Mouse (Mus musculus) midbrain, embryonic 14.5 days (tissue): ENCODE results near the gene Alk. TPM values are rescaled to one million over a fixed set of nuclear protein-coding genes. Genes with fewer than 3 reads are reported as not detected.

Experiments
- ATAC-seq: fragments of 200-750 bp; cut with Nextera tagmentation; 2 replicates; pipeline ENCODE4 v1.8.0; 2017; ENCODE audit warnings: moderate number of reproducible peaks, moderate library complexity; ENCODE audit not compliant: low FRiP score, low TSS enrichment
- DNase-seq: peaks from one replicate; pipeline ENCODE4 v3.0.0-alpha.2; 2015
- H3K27ac ChIP-seq: fragments of 300-500 bp; sonication (generic); replicated peaks from 2 replicates; pipeline ENCODE4 v1.5.1; 2014; ENCODE audit warnings: mild to moderate bottlenecking, low read depth, low read length, moderate library complexity
- H3K27me3 ChIP-seq: fragments of 300-500 bp; sonication (generic); 2 replicates; pipeline ENCODE4 v1.6.1; 2014; ENCODE audit warnings: low read length, control low read depth, mixed read lengths; ENCODE audit not compliant: control insufficient read depth, insufficient read depth
- H3K36me3 ChIP-seq: fragments of 300-500 bp; sonication (generic); 2 replicates; pipeline ENCODE4 v1.6.1; 2014; ENCODE audit warnings: low read length, control low read depth; ENCODE audit not compliant: control insufficient read depth, insufficient read depth
- H3K4me1 ChIP-seq: fragments of 300-500 bp; sonication (generic); 2 replicates; pipeline ENCODE4 v1.6.1; 2014; ENCODE audit warnings: mild to moderate bottlenecking, antibody characterized with exemption, low read length, control low read depth; ENCODE audit not compliant: control insufficient read depth, insufficient read depth
- H3K4me2 ChIP-seq: fragments of 300-500 bp; sonication (generic); 2 replicates; pipeline ENCODE4 v1.6.1; 2014; ENCODE audit warnings: mild to moderate bottlenecking, low read length, moderate library complexity
- H3K4me3 ChIP-seq: fragments of 300-500 bp; sonication (generic); replicated peaks from 2 replicates; pipeline ENCODE4 v1.5.1; 2014; ENCODE audit warnings: low read depth, low read length
- H3K9ac ChIP-seq: fragments of 300-500 bp; sonication (generic); replicated peaks from 2 replicates; pipeline ENCODE4 v1.6.1; 2014; ENCODE audit warnings: mild to moderate bottlenecking, low read length, moderate library complexity
- H3K9me3 ChIP-seq: fragments of 300-500 bp; sonication (generic); 2 replicates; pipeline ENCODE4 v1.6.1; 2016; ENCODE audit warnings: low read length, control low read depth, mixed read lengths; ENCODE audit not compliant: control insufficient read depth
- WGBS: fragments of 180-500 bp; shearing (Covaris S2); extraction: QIAGEN DNeasy Blood & Tissue Kit; methylation state at CpG from one replicate; pipeline ENCODE4 v1.1.7; 2014; 5-methylcytosine and 5-hydroxymethylcytosine counted together
- polyA plus RNA-seq: library from polyadenylated mRNA; unstranded; fragments of >200 nt; fragmentation: Nextera tagmentation; extraction: Ambion mirVana; gene quantifications from 2 replicates; pipeline ENCODE4 v1.2.1, GENCODE M21; 2014

The Alk gene
- polyA plus RNA-seq, 1 experiment from 2014 or later = 2.6 TPM

- no peaks in the 10 kb centered on the region for H3K9me3 ChIP-seq
- H3K4me1 ChIP-seq = no peaks in the 10 kb centered on the region
- whole genome bisulfite sequencing = 46% methylated on average over 4 of the region's 4 CpGs
- H3K27me3 ChIP-seq = no peaks in the 10 kb centered on the region
- H3K4me2 ChIP-seq = no peak overlapping the region
- H3K27ac ChIP-seq = no peak overlapping the region
- no peak for ATAC-seq
- no peak overlapping the region for H3K9ac ChIP-seq
- H3K36me3 ChIP-seq = no peaks in the 10 kb centered on the region
- no peak for DNase-seq
- H3K4me3 ChIP-seq = no peak overlapping the region
These were observed 271.5 kb downstream of the Alk start for GRCm38 (mm10) chr17:72332909-72333308.

- no peaks in the 10 kb centered on the region for H3K9me3 ChIP-seq
- H3K9ac ChIP-seq = no peak overlapping the region
- no peaks in the 10 kb centered on the region for H3K27me3 ChIP-seq
- H3K36me3 ChIP-seq = no peaks in the 10 kb centered on the region
- H3K4me2 ChIP-seq = no peak overlapping the region
- H3K4me3 ChIP-seq = no peak overlapping the region
- no peak for ATAC-seq
- no peak for DNase-seq
- no peaks in the 10 kb centered on the region for H3K4me1 ChIP-seq
- WGBS = 94% methylated on average over 4 of the region's 4 CpGs
- no peak overlapping the region for H3K27ac ChIP-seq
These were observed 278.5 kb downstream of the Alk start for GRCm38 (mm10) chr17:72325941-72326340.

DNA sequence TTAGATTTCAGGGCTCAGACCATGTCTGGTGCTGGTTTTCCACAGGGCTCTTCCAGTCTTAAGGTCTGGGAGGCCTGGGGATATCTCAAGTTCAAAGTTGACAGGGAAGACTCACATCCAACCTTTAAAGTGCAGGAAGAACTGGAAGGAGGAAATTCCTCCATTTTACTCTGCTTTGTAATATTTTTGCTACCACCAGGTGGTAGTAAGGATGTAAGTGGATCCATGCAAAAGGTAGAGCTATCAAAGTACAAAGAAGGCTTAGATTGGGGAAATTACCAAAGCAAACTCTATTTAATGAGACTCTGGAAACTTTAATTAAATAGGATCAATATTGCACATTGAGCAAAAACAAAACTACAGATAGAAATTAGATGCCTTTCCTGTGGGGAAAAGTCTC is 284.9 kb downstream of the Alk start:
- no peak for ATAC-seq
- peak; percentile 32 for DNase-seq

GRCm38 (mm10) chr17:72299651-72300050 is 304.8 kb downstream of the Alk start:
- H3K27me3 ChIP-seq = no peaks in the 10 kb centered on the region
- no peaks in the 10 kb centered on the region for H3K36me3 ChIP-seq
- DNase-seq (no peak), ATAC-seq (no peak)
- H3K4me1 ChIP-seq = no peaks in the 10 kb centered on the region
- H3K9ac ChIP-seq = no peak overlapping the region
- H3K9me3 ChIP-seq = no peaks in the 10 kb centered on the region
- H3K4me3 ChIP-seq = no peak overlapping the region
- no peak overlapping the region for H3K27ac ChIP-seq
- WGBS = 92% methylated on average over 5 of the region's 5 CpGs
- H3K4me2 ChIP-seq = no peak overlapping the region

More for the DNA sequence above, 284.9 kb downstream of the Alk start:
- no peaks in the 10 kb centered on the region for H3K4me1 ChIP-seq
- H3K9me3 ChIP-seq = no peaks in the 10 kb centered on the region
- H3K9ac ChIP-seq = no peak overlapping the region
- no peak overlapping the region for H3K4me3 ChIP-seq
- no peak overlapping the region for H3K4me2 ChIP-seq
- H3K27me3 ChIP-seq = no peaks in the 10 kb centered on the region
- no peak overlapping the region for H3K27ac ChIP-seq
- H3K36me3 ChIP-seq = no peaks in the 10 kb centered on the region

DNA sequence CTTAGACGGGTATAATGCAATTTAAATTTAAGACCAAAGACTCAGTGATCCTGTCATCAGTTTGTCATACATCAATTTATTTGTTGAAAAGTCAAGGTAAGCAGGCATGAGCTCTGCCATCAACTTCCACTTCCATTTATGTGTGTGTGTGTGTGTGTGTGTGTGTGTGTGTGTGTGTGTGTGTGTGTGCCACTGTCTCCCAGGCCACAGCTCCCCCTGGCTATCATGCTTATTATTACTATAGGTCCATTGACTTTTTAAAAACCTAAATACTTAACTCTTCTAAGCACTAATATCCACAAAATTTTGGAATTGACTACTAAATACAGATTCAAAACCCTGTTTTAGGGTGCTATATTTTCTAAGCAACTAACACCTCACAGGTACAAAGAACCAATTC is 308.1 kb downstream of the Alk start:
- Histone ChIP-seq H3K9ac (no peak overlapping the region), H3K4me3 (no peak overlapping the region), H3K36me3 (no peaks in the 10 kb centered on the region), H3K27me3 (no peaks in the 10 kb centered on the region), H3K4me2 (no peak overlapping the region), H3K4me1 (no peaks in the 10 kb centered on the region), H3K27ac (no peak overlapping the region), H3K9me3 (no peaks in the 10 kb centered on the region)
- ATAC-seq (no peak), DNase-seq (no peak)
- 82% methylated on average over 1 of the region's 1 CpGs for WGBS

GRCm38 (mm10) chr17:72293267-72293580 is 311.2 kb downstream of the Alk start:
- no peaks in the 10 kb centered on the region for H3K4me1 ChIP-seq
- no peak overlapping the region for H3K4me2 ChIP-seq
- no peak for ATAC-seq

DNA sequence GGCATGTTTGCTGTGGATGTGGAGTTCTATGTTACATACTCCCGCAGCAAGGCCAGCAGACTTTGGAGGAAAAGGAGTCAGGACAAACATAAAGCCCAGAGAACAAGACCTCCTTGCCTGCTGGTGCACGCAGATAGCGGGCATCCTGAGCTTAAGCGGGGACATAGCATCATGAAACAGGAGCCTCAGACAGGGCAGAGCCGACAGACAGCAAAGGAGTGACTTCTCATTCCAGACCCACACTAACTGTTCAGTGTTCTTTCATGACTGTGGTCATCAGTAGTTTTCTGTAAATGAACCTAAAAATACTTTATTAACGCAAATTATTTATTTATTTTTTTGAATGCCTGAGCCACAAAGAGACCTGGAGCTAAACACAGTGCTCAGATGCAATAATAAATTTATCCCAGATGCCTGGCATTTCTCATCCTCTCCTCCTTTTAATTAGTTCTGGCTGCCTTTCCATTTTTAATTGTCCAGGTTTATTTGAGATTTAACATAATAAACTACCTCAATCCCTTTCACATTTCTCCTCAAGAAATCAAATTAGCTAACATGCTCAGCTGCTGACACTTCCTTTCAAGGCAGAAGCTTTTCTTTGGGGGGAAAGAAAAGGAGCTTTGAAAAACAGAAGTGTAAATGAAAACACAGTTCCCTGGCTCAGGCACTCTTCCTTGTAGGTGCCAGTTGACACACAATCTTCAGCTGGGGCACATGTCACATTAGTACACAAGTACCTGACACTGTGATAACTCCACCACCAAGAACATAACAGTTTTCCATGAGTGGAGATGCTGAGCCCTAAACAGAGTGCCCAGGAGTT is 311.8 kb downstream of the Alk start:
- ATAC-seq (no peak), DNase-seq (no peak)
- H3K27me3 ChIP-seq = no peaks in the 10 kb centered on the region
- no peaks in the 10 kb centered on the region for H3K4me1 ChIP-seq
- H3K4me3 ChIP-seq = no peak overlapping the region
- H3K4me2 ChIP-seq = no peak overlapping the region
- WGBS = 91% methylated on average over 6 of the region's 6 CpGs
- no peaks in the 10 kb centered on the region for H3K36me3 ChIP-seq
- no peak overlapping the region for H3K9ac ChIP-seq
- no peak overlapping the region for H3K27ac ChIP-seq
- no peaks in the 10 kb centered on the region for H3K9me3 ChIP-seq

More at GRCm38 (mm10) chr17:72293267-72293580, 311.2 kb downstream of the Alk start:
- no peak for DNase-seq
- 77% methylated on average over 3 of the region's 3 CpGs for WGBS
- H3K27ac ChIP-seq = no peak overlapping the region
- no peaks in the 10 kb centered on the region for H3K27me3 ChIP-seq
- H3K36me3 ChIP-seq = no peaks in the 10 kb centered on the region
- H3K9ac ChIP-seq = no peak overlapping the region
- no peaks in the 10 kb centered on the region for H3K9me3 ChIP-seq
- H3K4me3 ChIP-seq = no peak overlapping the region

DNA sequence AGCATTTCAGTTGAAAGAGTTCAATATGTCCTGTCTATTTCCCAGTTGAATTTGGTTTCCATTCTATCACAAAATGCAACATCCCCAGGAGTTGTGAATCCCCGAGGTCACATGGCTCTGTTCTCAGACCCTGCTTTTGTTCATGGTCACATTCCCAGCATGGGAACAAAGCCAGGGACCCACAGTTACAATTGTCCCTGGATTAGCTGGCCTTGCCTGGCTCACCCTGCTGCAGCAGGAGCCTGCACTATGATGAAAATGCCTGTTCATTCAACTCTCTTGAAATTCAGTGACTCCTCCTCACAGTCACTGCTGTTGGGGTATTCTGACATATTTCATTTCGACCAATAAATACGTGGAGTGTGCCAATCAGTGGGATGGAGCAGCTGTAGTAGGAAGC is 318.5 kb downstream of the Alk start:
- DNase-seq = peak; percentile 56
- ATAC-seq = no peak
- H3K9ac ChIP-seq = no peak overlapping the region
- H3K27me3 ChIP-seq = no peaks in the 10 kb centered on the region
- no peak overlapping the region for H3K4me3 ChIP-seq
- no peaks in the 10 kb centered on the region for H3K36me3 ChIP-seq
- WGBS = 4% methylated on average over 3 of the region's 3 CpGs
- no peak overlapping the region for H3K4me2 ChIP-seq
- 0 out of 2 replicates have a peak, but pooled peaks cover 5% of the 10 kb centered on the region for H3K4me1 ChIP-seq
- H3K9me3 ChIP-seq = no peaks in the 10 kb centered on the region
- no peak overlapping the region for H3K27ac ChIP-seq

DNA sequence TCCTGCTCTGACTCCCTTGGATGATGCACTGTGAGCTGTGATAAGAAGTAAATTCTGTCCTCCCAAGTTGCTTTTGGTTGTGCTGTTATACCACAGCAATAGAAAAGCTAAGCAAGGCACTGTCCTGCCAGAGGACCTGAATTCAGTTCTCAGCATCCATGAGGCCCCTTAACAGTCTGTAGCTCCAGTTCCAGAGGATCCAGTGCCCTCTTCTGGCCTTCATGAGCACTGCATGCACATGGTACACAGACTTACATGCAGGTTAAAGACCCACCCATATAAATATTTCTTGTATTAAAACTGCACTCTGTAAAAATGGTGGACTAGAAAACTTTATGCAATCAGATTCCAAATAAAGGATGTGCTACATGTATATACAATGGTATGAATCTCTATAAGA is 326.1 kb downstream of the Alk start:
- Histone ChIP-seq H3K9ac (no peak overlapping the region), H3K27me3 (no peaks in the 10 kb centered on the region), H3K9me3 (0 out of 2 replicates have a peak, but pooled peaks cover 6% of the 10 kb centered on the region), H3K4me1 (no peaks in the 10 kb centered on the region), H3K36me3 (no peaks in the 10 kb centered on the region), H3K27ac (no peak overlapping the region), H3K4me2 (no peak overlapping the region), H3K4me3 (no peak overlapping the region)
- ATAC-seq (no peak), DNase-seq (no peak)
